Mouse (Mus musculus) intestine, embryonic 15.5 days (tissue): ENCODE results near the gene Gm10190. TPM values are rescaled to one million over a fixed set of nuclear protein-coding genes. Genes with fewer than 3 reads are reported as not detected.
A peak's percentile ranks its signal among the peaks of the same experiment; 100 is the strongest.
"Not testable (repeated sequence)": the region's sequence is repeated elsewhere in the genome, so short reads cannot be mapped to it uniquely, and the experiment has no call there.

Source experiments
- ATAC-seq: fragments of 200-750 bp; cut with Nextera tagmentation; 2 replicates; pipeline ENCODE4 v1.8.0; 2017; ENCODE audit warnings: moderate TSS enrichment, moderate library complexity
- H3K27ac ChIP-seq: fragments of 300-500 bp; sonication (generic); 2 replicates; pipeline ENCODE4 v1.5.1; 2015; ENCODE audit warnings: mild to moderate bottlenecking, inconsistent platforms
- H3K27me3 ChIP-seq: fragments of 300-500 bp; sonication (generic); replicated peaks from 2 replicates; pipeline ENCODE4 v1.6.1; 2015; ENCODE audit warnings: inconsistent platforms
- H3K36me3 ChIP-seq: fragments of 300-500 bp; sonication (generic); 2 replicates; pipeline ENCODE4 v1.6.1; 2015; ENCODE audit warnings: inconsistent platforms
- H3K4me1 ChIP-seq: fragments of 300-500 bp; sonication (generic); replicated peaks from 2 replicates; pipeline ENCODE4 v1.6.1; 2015; ENCODE audit warnings: inconsistent platforms
- H3K4me2 ChIP-seq: fragments of 300-500 bp; sonication (generic); replicated peaks from 2 replicates; pipeline ENCODE4 v1.6.1; 2015; ENCODE audit warnings: mild to moderate bottlenecking, inconsistent platforms
- H3K4me3 ChIP-seq: fragments of 300-500 bp; sonication (generic); replicated peaks from 2 replicates; pipeline ENCODE4 v1.5.1; 2015; ENCODE audit warnings: inconsistent platforms
- H3K9ac ChIP-seq: fragments of 300-500 bp; sonication (generic); 2 replicates; pipeline ENCODE4 v1.6.1; 2015; ENCODE audit warnings: inconsistent platforms
- H3K9me3 ChIP-seq: fragments of 300-500 bp; sonication (generic); 2 replicates; pipeline ENCODE4 v1.6.1; 2016; ENCODE audit warnings: inconsistent platforms
- WGBS: fragments of 180-500 bp; shearing (Covaris S2); methylation state at CpG from one replicate; pipeline ENCODE4 v1.1.7; 2015; 5-methylcytosine and 5-hydroxymethylcytosine counted together
- polyA plus RNA-seq: library from polyadenylated mRNA; unstranded; fragments of >200 nt; fragmentation: Nextera tagmentation; extraction: Ambion mirVana; gene quantifications from 2 replicates; pipeline ENCODE4 v1.2.1, GENCODE M21; 2015

Gene Gm10190
- 0.92 and 1.4 TPM in 2 replicates for polyA plus RNA-seq

GRCm38 (mm10) chr17:80372989-80373725 lies at the start of gene Gm10190:
TSS of gene Gm10190 (minus strand) at chr17:80373541.
- H3K4me3 ChIP-seq: peak within 1 kb of the TSS; percentile 49
- H3K27ac ChIP-seq: peak within 1 kb of the TSS; percentile 61
- no peaks in the 10 kb centered on the region; the same call in 1 of the 2 replicates for H3K27me3 ChIP-seq
- no peaks in the 10 kb centered on the region for H3K36me3 ChIP-seq
- 3% methylated on average over 91 of the region's 102 CpGs for WGBS
- H3K9ac ChIP-seq: peak within 1 kb of the TSS; percentile 72
- ATAC-seq: peak; percentile 100
- H3K9me3 ChIP-seq: no peaks in the 10 kb centered on the region
- peaks cover 9% of the 10 kb centered on the region for H3K4me1 ChIP-seq
- peak within 1 kb of the TSS; percentile 96 for H3K4me2 ChIP-seq

- Histone ChIP-seq H3K4me1 (no peaks in the 10 kb centered on the region), H3K27ac (no peak overlapping the region), H3K9ac (no peak overlapping the region), H3K4me2 (no peak overlapping the region), H3K4me3 (no peak overlapping the region), H3K27me3 (no peaks in the 10 kb centered on the region), H3K9me3 (no peaks in the 10 kb centered on the region), H3K36me3 (peaks cover 8% of the 10 kb centered on the region)
- WGBS: 94% methylated on average over 1 of the region's 1 CpGs
- no peak for ATAC-seq
Observed at GRCm38 (mm10) chr17:80420998-80421397, 47.7 kb upstream of the Gm10190 start.

- Histone ChIP-seq H3K4me1 (no peaks in the 10 kb centered on the region), H3K9me3 (no peaks in the 10 kb centered on the region), H3K4me2 (no peak overlapping the region), H3K27ac (no peak overlapping the region), H3K36me3 (peaks cover 8% of the 10 kb centered on the region), H3K27me3 (no peaks in the 10 kb centered on the region), H3K9ac (no peak overlapping the region), H3K4me3 (no peak overlapping the region)
- no peak for ATAC-seq
- WGBS: 85% methylated on average over 10 of the region's 10 CpGs
Observed at GRCm38 (mm10) chr17:80418572-80419210, 45.4 kb upstream of the Gm10190 start.

DNA sequence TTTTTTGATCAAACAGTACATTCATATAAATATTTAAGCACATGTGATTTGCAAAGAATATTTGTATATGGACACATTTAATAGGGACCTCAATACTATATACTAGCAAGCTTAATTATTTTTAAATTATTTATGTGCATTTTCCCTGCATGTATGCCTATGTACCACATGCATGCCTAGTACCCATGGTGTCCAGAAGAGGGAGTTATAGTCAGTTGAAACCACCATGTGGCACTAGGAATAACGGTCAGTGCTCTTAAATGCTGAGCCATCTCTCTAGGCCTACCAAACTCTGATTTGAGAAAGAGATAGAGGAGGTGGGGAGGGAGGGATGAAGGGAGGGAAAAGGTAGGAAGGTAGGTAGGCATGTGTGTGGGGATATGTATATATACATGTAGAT lies 37.8 kb upstream of the Gm10190 start:
- H3K36me3 ChIP-seq: peaks cover 8% of the 10 kb centered on the region; the same call in 1 of the 2 replicates
- 61% methylated on average over 1 of the region's 1 CpGs for WGBS

DNA sequence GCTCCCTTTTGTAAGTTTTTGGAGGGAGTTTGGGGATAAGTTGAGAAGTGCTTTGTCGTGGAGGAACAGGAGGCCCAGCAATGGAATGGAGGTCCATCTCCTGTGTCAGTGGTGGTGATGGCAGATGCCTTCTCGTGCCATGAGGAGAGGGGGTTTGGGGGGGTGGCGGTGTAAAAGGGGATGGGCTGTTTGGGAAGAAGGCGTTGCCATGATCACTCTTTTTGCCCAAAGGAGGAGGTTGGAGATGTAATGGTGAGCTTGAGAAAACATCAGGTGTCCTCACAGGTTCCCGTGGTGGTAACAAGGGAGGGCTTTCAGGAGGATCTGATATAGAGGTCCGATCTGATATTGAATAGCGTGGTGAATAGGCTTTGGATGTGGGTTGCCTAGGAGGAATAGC lies 24.9 kb upstream of the Gm10190 start:
- H3K27me3 ChIP-seq: no peaks in the 10 kb centered on the region
- H3K9ac ChIP-seq: no peak overlapping the region
- 96% methylated on average over 7 of the region's 7 CpGs for WGBS
- no peaks in the 10 kb centered on the region for H3K4me1 ChIP-seq
- H3K9me3 ChIP-seq: no peaks in the 10 kb centered on the region
- H3K36me3 ChIP-seq: peaks cover 4% of the 10 kb centered on the region; the same call in 1 of the 2 replicates
- no peak for ATAC-seq
- no peak overlapping the region for H3K4me3 ChIP-seq
- no peak overlapping the region for H3K27ac ChIP-seq
- H3K4me2 ChIP-seq: no peak overlapping the region

More for the DNA sequence above, 37.8 kb upstream of the Gm10190 start:
- H3K4me3 ChIP-seq: no peak overlapping the region
- H3K27ac ChIP-seq: no peak overlapping the region
- no peak overlapping the region for H3K9ac ChIP-seq
- no peaks in the 10 kb centered on the region for H3K4me1 ChIP-seq
- H3K9me3 ChIP-seq: no peaks in the 10 kb centered on the region
- H3K27me3 ChIP-seq: no peaks in the 10 kb centered on the region
- ATAC-seq: no peak
- H3K4me2 ChIP-seq: no peak overlapping the region

DNA sequence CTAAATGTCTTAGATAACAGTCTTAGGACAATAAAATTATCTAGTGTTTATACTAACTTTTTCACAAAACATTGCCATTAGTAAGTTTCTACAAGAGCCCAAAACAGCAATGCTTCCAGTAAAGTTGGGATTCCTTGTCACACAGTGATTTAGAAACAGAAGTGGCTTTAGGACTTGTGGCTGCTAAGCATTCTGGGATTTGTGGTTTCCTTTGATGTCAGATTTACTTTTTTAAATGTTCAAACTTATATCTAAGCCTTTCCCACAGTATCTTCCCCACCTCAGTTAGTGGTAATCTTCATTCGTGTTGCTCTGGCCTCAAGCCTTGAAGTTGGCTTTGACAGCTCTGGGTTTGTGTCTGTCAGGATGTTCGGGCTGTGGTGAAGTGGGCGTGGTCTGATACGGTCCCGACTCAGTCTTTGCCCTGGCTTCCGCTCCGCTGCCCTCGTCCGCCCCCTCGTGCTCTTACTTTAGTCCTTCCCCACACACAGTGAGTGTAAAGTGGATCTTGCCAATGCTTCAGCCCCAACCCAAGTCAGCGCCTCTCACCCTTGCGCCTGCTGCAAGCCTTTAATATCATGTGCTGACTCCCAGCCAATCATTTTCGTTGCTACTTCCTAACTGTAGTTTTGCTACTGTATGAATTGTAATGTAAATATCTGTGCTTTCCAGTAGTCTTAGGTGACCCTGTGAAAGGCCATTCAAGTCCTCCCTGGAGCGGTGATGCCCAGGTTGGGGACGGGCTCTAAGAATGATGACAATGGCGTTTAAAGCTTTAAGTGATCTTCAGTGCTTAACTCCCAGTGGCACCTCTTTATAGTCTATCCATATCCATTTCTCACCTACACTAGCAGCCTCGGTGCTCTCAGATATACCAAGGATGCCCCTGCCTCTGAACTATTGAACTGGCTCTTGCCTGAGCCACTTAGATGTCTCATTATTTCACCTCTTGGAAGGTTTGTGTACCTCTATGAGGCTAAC lies 18.4 kb upstream of the Gm10190 start:
- ATAC-seq: peak; percentile 92
- WGBS: 10% methylated on average over 17 of the region's 17 CpGs
- Histone ChIP-seq H3K36me3 (no peaks in the 10 kb centered on the region), H3K4me1 (no peaks in the 10 kb centered on the region), H3K4me3 (peak overlapping the region; percentile 39), H3K27ac (no peak overlapping the region), H3K27me3 (no peaks in the 10 kb centered on the region), H3K9me3 (no peaks in the 10 kb centered on the region), H3K4me2 (peak overlapping the region; percentile 72), H3K9ac (peak overlapping the region; percentile 14; the same call in 1 of the 2 replicates)

DNA sequence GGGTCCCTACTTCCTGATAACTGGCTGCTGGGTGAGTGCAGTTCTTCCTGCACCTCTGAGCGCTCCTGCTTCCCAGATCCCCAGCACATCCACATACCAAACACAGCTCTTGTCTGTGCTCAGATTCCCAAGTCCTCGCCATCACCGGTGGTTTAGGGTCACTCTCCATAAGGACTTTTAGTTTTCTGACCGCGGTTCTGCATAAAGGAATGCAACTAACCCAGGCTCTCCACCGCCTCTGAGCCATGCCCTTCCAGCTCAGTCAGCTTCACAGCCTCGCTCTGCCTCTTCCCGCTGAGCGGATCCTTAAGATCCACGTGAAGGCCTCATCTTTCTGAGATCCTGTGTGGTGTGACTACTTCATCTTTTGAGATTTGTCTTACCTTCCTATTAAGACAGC lies 16.7 kb upstream of the Gm10190 start:
- no peaks in the 10 kb centered on the region for H3K9me3 ChIP-seq
- no peaks in the 10 kb centered on the region for H3K27me3 ChIP-seq
- ATAC-seq: no peak

DNA sequence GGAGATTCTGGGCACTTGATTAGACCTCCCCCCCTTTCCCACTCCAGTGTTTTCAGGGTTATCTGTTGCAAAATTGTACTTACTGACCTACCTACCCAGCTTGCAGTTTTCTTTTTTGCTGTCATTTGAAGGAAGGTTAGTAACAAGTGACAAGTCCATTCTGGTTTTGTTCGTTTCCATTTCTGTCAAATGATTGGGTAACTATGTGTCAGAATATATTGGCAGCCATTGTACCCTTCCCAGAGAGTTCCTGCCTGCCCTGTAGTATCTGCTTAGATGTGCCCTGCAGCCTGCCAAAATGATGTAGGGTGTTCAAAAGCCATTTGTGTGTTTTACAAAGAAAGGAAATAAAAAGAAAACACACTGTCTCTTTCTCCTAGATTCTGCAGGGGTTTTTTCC lies 12.3 kb upstream of the Gm10190 start:
- WGBS: 61% methylated on average over 1 of the region's 1 CpGs
- no peak overlapping the region for H3K4me3 ChIP-seq
- H3K4me1 ChIP-seq: no peaks in the 10 kb centered on the region
- no peak overlapping the region for H3K4me2 ChIP-seq
- H3K27ac ChIP-seq: no peak overlapping the region
- H3K9me3 ChIP-seq: no peaks in the 10 kb centered on the region
- H3K27me3 ChIP-seq: no peaks in the 10 kb centered on the region
- ATAC-seq: no peak
- no peak overlapping the region for H3K9ac ChIP-seq
- H3K36me3 ChIP-seq: no peaks in the 10 kb centered on the region

More for the DNA sequence above, 16.7 kb upstream of the Gm10190 start:
- Histone ChIP-seq H3K4me1 (no peaks in the 10 kb centered on the region), H3K4me2 (no peak overlapping the region), H3K36me3 (no peaks in the 10 kb centered on the region), H3K27ac (no peak overlapping the region), H3K4me3 (no peak overlapping the region), H3K9ac (no peak overlapping the region)
- 70% methylated on average over 10 of the region's 10 CpGs for WGBS

DNA sequence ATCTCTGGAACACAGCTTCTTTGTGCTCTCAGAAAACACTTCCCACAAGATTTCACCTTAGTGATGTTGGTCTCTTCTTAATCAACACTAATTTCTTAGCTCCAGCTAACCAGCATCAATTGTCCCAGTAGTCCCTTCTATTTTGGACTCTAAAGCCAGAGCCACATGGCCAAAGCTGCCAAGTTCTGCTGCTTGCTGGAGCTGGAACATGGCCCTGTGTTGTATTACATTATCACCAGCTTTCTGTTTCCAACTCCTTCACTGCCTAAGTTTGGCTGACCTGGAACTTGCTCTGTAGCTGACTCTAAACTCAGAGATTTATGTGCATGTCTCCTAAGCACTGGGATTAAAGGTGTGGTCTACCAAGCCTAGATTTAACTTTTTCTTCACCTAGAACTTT lies 5.0 kb upstream of the Gm10190 start:
- H3K4me3 ChIP-seq, ATAC-seq, H3K4me2 ChIP-seq, H3K27ac ChIP-seq, H3K9me3 ChIP-seq, H3K27me3 ChIP-seq, H3K9ac ChIP-seq, H3K36me3 ChIP-seq, H3K4me1 ChIP-seq: not testable (repeated sequence)

- Histone ChIP-seq H3K27ac (0 out of 2 replicates have a peak overlapping the region, but pooled peaks have one; percentile 27), H3K4me1 (peaks cover 9% of the 10 kb centered on the region), H3K9me3 (no peaks in the 10 kb centered on the region), H3K9ac (peak overlapping the region; percentile 72), H3K4me2 (peak overlapping the region; percentile 96), H3K27me3 (no peaks in the 10 kb centered on the region; the same call in 1 of the 2 replicates), H3K36me3 (no peaks in the 10 kb centered on the region), H3K4me3 (peak overlapping the region; percentile 49)
- peak; percentile 82 for ATAC-seq
- 19% methylated on average over 28 of the region's 29 CpGs for WGBS
Observed at GRCm38 (mm10) chr17:80373726-80374096, 370 bp upstream of the Gm10190 start.

DNA sequence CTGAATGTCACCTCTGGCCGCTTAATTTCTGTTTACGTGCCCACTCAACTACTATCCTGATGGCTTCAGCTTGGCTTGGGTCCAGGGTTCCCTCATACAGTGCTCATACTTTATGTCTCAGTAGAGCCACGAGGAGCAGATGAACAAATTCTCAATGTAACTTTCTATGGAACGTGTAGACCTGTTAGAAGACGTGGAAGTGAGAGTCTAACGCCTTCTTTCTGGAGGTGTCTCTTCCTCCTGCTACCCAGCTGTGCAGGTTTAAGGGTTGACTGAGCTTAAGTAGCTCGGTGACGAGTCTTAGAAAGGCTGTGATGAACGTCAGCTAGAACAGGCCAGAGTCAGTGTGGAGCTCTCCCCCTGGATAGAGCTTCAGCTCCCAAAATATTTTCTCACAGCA lies 4.7 kb downstream of the Gm10190 start:
- no peak overlapping the region for H3K27ac ChIP-seq
- ATAC-seq: no peak
- H3K9ac ChIP-seq: no peak overlapping the region
- no peak overlapping the region for H3K4me3 ChIP-seq
- WGBS: 81% methylated on average over 9 of the region's 9 CpGs
- H3K9me3 ChIP-seq: no peaks in the 10 kb centered on the region
- H3K4me1 ChIP-seq: peaks cover 7% of the 10 kb centered on the region
- no peaks in the 10 kb centered on the region for H3K27me3 ChIP-seq
- H3K36me3 ChIP-seq: no peaks in the 10 kb centered on the region
- H3K4me2 ChIP-seq: no peak overlapping the region

- no peak overlapping the region for H3K27ac ChIP-seq
- WGBS: 83% methylated on average over 5 of the region's 5 CpGs
- no peak overlapping the region for H3K4me3 ChIP-seq
- H3K4me1 ChIP-seq: no peaks in the 10 kb centered on the region
- H3K4me2 ChIP-seq: no peak overlapping the region
- H3K36me3 ChIP-seq: no peaks in the 10 kb centered on the region
- H3K27me3 ChIP-seq: no peaks in the 10 kb centered on the region
- no peaks in the 10 kb centered on the region for H3K9me3 ChIP-seq
- H3K9ac ChIP-seq: no peak overlapping the region
- ATAC-seq: no peak
Observed at GRCm38 (mm10) chr17:80367276-80367675, 6.1 kb downstream of the Gm10190 start.
